In the genomic region with DNA sequence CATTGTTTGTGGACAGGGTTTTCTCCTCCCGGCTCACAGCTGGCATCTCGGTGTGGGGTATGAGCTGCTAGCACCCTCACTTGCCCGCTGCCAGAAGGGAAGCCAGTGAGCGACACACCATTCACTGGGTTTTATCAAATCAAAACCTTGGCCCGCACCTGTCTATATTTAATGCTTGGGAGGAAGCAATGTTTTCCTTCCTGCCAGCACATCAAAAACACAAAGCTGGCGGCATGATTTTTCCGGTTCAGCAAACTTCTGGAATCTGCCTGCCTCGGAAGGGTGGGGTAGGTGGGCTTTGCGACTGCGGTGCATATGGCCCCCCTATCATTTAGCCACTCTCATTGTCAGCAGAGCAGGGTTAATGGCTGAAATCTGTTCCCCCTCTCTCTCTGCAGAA, we compare ENCODE assay signal across 10 mouse cellular contexts.
DNase-seq lines count a peak whose midpoint lies in the region; ATAC-seq and TF ChIP-seq lines count a peak whose summit lies in the region.
"Had no signal": no experiment of that assay in that cellular context is flagged by ENCODE, and none has a peak within 500 bp of the region (broad histone marks: within the 10 kb centered on the region; RNA-seq: fewer than 3 reads in every experiment).

No protein-coding gene starts in this region.

- no peaks in the 10 kb centered on the region for H3K36me3 ChIP-seq in heart, adult 2 months (ENCODE audit: control insufficient read depth, insufficient read depth, low read length)
- H3K36me3 ChIP-seq in heart, embryonic 12.5 days: no peaks in the 10 kb centered on the region
- H3K36me3 ChIP-seq in embryonic facial prominence, embryonic 10.5 days (replicated peaks): no peaks in the 10 kb centered on the region
- no peaks in the 10 kb centered on the region for H3K36me3 ChIP-seq in heart, postnatal 0 days (replicated peaks; ENCODE audit: control insufficient read depth, insufficient read depth, low read length)
- no peaks in the 10 kb centered on the region for H3K36me3 ChIP-seq in lung, embryonic 15.5 days

- TF ChIP-seq CTCF in heart, adult 2 months (IDR thresholded peaks at IDR 0.05): no peak
- no peak for TF ChIP-seq CTCF in heart, postnatal 0 days (IDR thresholded peaks at IDR 0.05; ENCODE audit: low read depth)

- H3K27me3 ChIP-seq in heart, adult 2 months (ENCODE audit: control insufficient read depth, insufficient read depth, low read length): no peaks in the 10 kb centered on the region
- H3K27me3 ChIP-seq in heart, embryonic 12.5 days (replicated peaks): no peaks in the 10 kb centered on the region
- H3K27me3 ChIP-seq in embryonic facial prominence, embryonic 10.5 days (replicated peaks; ENCODE audit: low read depth, poor library complexity, severe bottlenecking): no peaks in the 10 kb centered on the region
- H3K27me3 ChIP-seq in heart, postnatal 0 days (ENCODE audit: control insufficient read depth, insufficient read depth, low read length): no peaks in the 10 kb centered on the region
- no peaks in the 10 kb centered on the region for H3K27me3 ChIP-seq in lung, embryonic 15.5 days

- intact Hi-C loops in heart, adult 2 months (cut with DNase I): loop anchor here (2.0 kb wide), 1 partner anchor 68 kb away; no protein-coding TSS in a partner anchor

- peak; percentile 45 for DNase-seq in heart, adult 2 months
- no peak for DNase-seq in embryonic facial prominence, embryonic 10.5 days (ENCODE audit: low spot score)
- no peak for DNase-seq in heart, postnatal 0 days (ENCODE audit: low spot score)
- no peak for DNase-seq in urinary bladder, postnatal 25 days (ENCODE audit: low spot score)
- no peak for DNase-seq in adrenal gland, postnatal 36 days
- DNase-seq in frontal cortex, postnatal 25 days (ENCODE audit: low spot score in 2 of 2): no peak
- DNase-seq: cerebellum, postnatal 25 days; gastrocnemius, postnatal 36 days had no signal

- no peak; the same call in 1 of the 2 replicates for TF ChIP-seq EP300 in heart, adult 2 months (IDR thresholded peaks at IDR 0.05; ENCODE audit: insufficient read depth, low read depth, low read length)
- TF ChIP-seq EP300 in heart, postnatal 0 days (IDR thresholded peaks at IDR 0.05; ENCODE audit: low read depth): peak; percentile 60; the same call in 1 of the 2 replicates

- no peak overlapping the region for H3K9ac ChIP-seq in heart, adult 2 months (ENCODE audit: low read depth, low read length)
- no peak overlapping the region for H3K9ac ChIP-seq in heart, embryonic 12.5 days
- H3K9ac ChIP-seq in heart, postnatal 0 days (replicated peaks; ENCODE audit: low read depth, low read length): no peak overlapping the region
- H3K9ac ChIP-seq in lung, embryonic 15.5 days: no peak overlapping the region

- WGBS in heart, adult 2 months: 49% methylated on average over 10 of the region's 10 CpGs
- 68% methylated on average over 10 of the region's 10 CpGs for WGBS in heart, embryonic 12.5 days
- 43% methylated on average over 10 of the region's 10 CpGs for WGBS in embryonic facial prominence, embryonic 10.5 days
- WGBS in heart, postnatal 0 days: 66% methylated on average over 10 of the region's 10 CpGs
- WGBS in lung, embryonic 15.5 days: 63% methylated on average over 10 of the region's 10 CpGs

- H3K9me3 ChIP-seq in heart, embryonic 12.5 days (replicated peaks): no peaks in the 10 kb centered on the region
- H3K9me3 ChIP-seq in embryonic facial prominence, embryonic 10.5 days: no peaks in the 10 kb centered on the region
- H3K9me3 ChIP-seq in heart, postnatal 0 days (replicated peaks; ENCODE audit: control insufficient read depth, low read length): no peaks in the 10 kb centered on the region
- no peaks in the 10 kb centered on the region for H3K9me3 ChIP-seq in lung, embryonic 15.5 days

- H3K27ac ChIP-seq in heart, adult 2 months: peak overlapping the region; percentile 72
- no peak overlapping the region for H3K27ac ChIP-seq in heart, embryonic 12.5 days (ENCODE audit: poor library complexity, severe bottlenecking)
- peak overlapping the region; percentile 72 for H3K27ac ChIP-seq in embryonic facial prominence, embryonic 10.5 days (replicated peaks)
- H3K27ac ChIP-seq in heart, postnatal 0 days (ENCODE audit: low read depth): peak overlapping the region; percentile 52
- H3K27ac ChIP-seq in lung, embryonic 15.5 days: peak overlapping the region; percentile 60

- peaks cover 15% of the 10 kb centered on the region for H3K4me1 ChIP-seq in heart, adult 2 months (ENCODE audit: control insufficient read depth, insufficient read depth, low read length)
- peaks cover 37% of the 10 kb centered on the region for H3K4me1 ChIP-seq in heart, embryonic 12.5 days (replicated peaks)
- H3K4me1 ChIP-seq in embryonic facial prominence, embryonic 10.5 days: peaks cover 62% of the 10 kb centered on the region
- H3K4me1 ChIP-seq in heart, postnatal 0 days (ENCODE audit: control insufficient read depth, insufficient read depth): peaks cover 20% of the 10 kb centered on the region
- H3K4me1 ChIP-seq in lung, embryonic 15.5 days: peaks cover under 1% of the 10 kb centered on the region; the same call in 1 of the 2 replicates

- no peak overlapping the region for H3K4me3 ChIP-seq in heart, adult 2 months
- no peak overlapping the region for H3K4me3 ChIP-seq in heart, embryonic 12.5 days
- H3K4me3 ChIP-seq in embryonic facial prominence, embryonic 10.5 days: no peak overlapping the region
- H3K4me3 ChIP-seq in heart, postnatal 0 days (ENCODE audit: low read depth, low read length): no peak overlapping the region
- H3K4me3 ChIP-seq in lung, embryonic 15.5 days: no peak overlapping the region

- no peak; the same call in 1 of the 2 replicates for TF ChIP-seq POLR2A in heart, adult 2 months (IDR thresholded peaks at IDR 0.05; ENCODE audit: insufficient read depth, low read depth, low read length)

- H3K79me2 ChIP-seq in heart, adult 2 months (replicated peaks; ENCODE audit: control insufficient read depth, insufficient read depth, low read length): no peaks in the 10 kb centered on the region

- no peak overlapping the region for H3K4me2 ChIP-seq in heart, embryonic 12.5 days
- no peak overlapping the region for H3K4me2 ChIP-seq in heart, postnatal 0 days (ENCODE audit: low read depth, low read length)
- H3K4me2 ChIP-seq in lung, embryonic 15.5 days: no peak overlapping the region

- no peak for ATAC-seq in heart, embryonic 12.5 days (ENCODE audit: insufficient number of reproducible peaks, low FRiP score)
- ATAC-seq in heart, postnatal 0 days (ENCODE audit: insufficient read depth, low read depth): no peak
- ATAC-seq in lung, embryonic 15.5 days (ENCODE audit: borderline replicate concordance, extremely low read depth, low FRiP score, low TSS enrichment): no peak

Comparison
In these comparisons a context has a peak if more than half of its experiments do, and no peak if none do; other contexts are left out.
1. DNase-seq: peak in heart, adult 2 months (2 of 2); none in embryonic facial prominence, embryonic 10.5 days (single experiment), heart, postnatal 0 days (single experiment), urinary bladder, postnatal 25 days (single experiment), adrenal gland, postnatal 36 days (0 of 2) and frontal cortex, postnatal 25 days (0 of 2).